Mouse (Mus musculus) adrenal gland, adult (tissue): ENCODE measurements around the gene Chid1.
"Not testable (repeated sequence)": the region's sequence is repeated elsewhere in the genome, so short reads cannot be mapped to it uniquely, and the experiment has no call there.

Experiments
- DNase-seq, 2 experiments: peaks; one replicate each; pipeline ENCODE4 v3.0.0; 2022 to 2023; ENCODE audit warnings: low spot score in 1 of 2; ENCODE audit not compliant: inconsistent age in 2 of 2

Chid1 gene

DNA sequence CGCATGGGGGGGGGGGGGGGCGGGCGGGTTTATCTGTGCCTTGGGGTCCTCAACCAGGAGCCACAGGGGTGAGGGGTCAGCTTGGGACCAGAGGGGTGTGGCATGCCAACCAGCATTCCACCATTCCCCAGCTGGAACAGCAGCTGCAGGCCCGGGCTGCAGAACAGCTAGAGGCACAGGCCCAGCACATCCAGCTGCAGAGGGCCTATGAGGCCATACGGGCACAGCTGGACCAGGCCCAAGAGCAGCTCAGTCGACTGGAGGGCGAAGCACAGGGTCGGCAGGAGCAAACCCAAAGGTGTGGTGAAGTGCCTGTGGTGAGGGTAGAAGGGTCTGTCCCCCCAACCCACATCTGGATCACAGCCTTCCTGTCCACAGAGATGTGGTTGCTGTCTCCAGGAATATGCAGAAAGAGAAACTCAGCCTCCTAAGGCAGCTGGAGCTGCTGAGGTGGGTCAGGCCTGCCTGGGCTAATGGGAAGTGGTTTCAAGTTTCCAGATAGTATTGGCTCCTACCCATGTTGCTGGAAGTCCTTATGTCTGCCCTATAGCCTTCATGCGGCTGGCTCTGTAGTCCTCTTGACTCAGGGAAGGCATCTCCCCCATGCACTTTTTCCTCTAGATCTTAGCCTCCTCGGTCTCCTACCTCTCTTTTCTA is 74.1 kb downstream of the Chid1 start:
- DNase-seq: peak; percentile 43 to 52

DNA sequence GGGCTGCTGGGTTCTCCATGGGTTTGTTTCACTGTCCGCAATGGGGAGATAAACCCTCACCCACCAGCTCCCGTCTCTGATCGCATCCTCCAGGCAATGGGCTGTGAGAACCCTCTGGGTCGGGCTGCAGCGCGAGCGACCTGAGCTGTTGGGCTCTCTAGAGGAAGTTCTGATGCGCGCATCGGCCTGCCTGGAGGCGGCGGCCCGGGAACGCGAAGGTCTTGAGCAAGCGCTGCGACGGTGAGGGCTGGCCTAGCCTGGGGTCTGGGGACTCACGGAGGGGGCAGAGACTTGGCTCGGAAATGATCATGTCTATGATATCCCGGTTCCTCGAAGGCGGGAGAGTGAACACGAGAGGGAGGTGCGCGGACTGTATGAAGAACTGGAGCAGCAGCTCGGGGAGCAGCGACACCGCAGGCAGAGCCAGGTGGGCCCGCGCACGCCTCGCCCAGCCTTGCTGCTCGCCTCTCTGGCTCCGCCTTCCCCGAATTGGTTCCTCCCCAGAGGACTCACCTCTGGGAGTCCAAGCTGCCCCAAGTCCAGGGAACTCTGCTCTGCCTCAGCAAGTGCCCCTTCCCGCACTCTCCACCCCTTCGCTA is 75.0 kb downstream of the Chid1 start:
- peak; percentile 44 to 62 for DNase-seq

DNA sequence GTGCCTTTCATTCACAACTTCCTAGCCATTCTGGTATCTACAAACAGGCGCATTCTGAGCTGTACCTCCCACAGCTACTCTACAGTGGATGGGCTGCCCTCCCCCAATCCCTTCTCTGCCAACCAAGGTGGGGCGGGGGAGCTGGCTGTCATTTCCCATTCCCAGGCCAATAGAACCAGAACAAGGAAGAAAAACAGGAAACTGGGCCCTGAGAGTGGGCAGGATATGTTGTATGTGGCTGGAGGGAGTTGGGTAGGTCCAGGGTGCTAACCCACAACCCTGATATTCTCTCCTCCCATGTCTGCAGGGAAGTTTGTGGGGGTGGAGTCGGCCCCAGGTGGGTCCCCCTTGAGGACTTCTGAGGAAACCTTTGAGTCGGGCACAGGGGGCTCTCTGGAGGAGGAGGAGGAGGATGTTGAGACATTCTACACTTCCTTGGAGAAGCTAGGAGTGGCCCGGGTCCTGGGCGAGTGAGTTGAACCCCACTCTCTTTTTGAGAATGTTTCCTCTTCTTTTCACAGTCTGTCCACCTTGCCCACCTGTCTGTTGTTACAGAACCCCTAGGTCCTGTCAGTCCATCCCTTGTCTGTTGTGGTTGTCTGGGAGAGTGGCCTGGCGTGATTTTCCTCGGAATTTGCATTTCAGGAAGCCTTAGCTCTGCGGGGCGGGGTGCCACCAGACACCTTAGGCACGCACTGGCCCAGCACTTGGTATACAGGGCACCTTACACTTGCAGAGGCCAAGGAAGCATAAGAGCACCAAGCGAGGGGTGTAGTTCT is 75.6 kb downstream of the Chid1 start:
- DNase-seq: peak; percentile 67 to 82

DNA sequence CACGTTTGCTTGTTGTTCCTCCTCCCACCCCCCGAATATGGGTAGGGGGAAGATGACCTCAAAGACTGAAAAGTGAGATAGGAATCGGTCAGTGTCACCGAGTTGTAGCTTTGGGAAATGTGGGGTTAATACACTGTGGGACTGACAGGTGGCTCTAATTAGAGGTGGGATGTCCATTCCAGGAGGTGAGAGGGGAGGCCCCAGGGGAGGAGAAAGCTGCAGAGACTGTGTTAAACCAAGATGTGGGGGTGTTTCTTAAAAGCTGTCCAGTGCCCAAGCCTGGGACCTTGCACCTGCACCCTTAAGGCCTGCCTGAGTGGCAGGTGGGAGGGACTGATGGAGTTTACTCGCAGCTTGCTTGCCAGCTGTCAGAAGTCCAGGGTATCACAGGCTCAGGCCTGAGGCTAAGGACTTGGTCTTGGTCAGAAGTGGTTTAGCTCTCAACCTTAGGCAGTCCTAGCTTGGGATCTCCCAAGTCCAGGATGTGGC is 77.3 kb downstream of the Chid1 start:
- DNase-seq: peak; percentile 20 to 66

DNA sequence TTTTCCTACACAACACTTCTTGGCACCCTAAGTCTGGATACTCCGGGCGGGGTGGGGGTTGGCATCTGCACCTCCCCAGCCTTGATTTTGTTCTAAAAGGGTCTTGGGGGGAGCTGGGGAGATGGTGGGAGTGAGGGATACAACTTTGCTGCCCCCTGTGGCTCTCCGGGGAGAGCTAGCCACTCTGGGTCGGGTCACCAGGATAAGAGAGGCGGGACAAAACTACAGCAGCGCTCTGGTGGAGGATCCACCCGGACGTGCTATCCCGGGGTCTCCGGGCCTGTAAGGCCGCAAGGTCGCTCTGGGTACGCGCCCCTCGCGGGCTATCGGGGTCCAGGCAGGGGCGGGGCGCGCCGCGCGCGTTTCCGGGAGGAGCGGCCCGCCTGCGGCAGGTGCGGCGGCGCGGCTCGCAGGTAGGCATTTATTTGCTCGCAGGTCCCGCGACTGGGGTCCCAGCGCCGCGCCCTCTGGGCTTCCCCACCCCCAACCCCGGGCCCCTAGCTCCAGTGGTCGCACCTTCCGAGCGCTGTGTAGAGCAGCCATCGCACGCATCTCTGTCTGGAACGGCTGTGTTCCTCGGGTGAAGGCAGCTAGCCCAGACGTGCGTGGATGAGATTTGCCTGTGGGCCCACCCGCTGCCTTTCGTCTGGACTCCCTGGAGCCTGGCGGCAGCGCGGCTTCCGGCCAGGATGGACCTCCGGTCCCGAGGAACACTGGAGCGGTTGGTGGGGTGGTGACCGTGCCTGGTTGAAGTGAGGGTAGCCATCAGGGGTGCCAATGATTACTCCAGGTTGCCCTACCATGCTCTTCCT is 77.9 kb downstream of the Chid1 start:
- peak; percentile 46 to 68 for DNase-seq

DNA sequence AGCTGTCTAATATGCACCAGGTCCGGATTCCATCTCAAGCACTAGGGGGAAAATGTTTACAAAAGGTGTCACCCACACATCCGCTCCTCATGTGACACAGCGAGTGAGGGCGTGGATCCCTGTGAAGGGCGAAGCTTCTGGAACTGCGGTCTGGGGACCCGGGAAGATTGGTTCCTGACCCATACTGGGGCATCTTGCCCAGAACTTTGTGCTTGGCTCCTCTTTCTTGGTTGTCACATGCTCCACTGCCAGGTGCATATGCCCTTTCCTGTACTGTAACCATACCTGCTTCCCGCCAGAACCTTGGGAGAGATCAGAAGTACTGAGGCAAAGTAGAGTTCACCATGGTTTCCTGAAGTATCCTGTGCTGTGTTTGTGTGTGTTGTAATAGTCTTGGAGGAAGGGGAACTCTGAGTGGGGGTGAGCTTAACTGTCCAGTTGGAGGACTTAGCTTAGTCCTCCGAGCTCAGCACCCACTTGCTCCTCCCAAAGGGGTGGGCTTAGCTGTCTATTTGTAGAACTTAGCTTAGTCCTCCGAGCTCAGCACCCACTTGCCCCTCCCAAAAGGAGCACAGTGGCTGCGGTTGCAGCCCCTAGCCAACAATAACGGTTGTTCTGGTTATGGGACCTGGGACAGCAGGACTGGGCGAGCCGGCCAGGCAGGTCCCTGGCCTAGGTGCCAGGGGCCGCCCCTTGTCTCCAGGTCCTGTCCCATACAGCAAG is 79.1 kb downstream of the Chid1 start, which contains the start of gene Cracr2b:
Cracr2b (plus strand) TSS at position 704 of the 723 bp plus-strand sequence.
- peak; percentile 32 to 65 for DNase-seq

DNA sequence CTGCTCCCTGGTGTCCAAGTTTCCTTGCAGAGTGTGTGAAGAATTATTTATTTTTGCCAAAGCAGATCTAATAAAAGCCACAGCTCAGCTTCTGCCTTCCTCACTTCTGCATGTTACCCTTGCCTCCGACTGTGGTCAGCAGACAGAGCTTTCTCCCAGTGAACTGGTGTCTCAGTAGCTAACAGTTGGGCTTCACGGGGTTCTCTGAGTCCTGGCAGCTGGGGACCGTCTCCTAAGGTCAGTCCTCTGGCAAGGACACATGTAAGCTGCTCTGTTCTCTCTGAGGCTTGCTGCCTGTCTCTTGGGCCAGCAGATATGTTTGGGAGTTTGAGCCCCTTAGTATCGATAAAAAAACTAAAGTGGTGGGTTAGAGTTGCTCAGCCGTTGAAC is 79.7 kb downstream of the Chid1 start:
- DNase-seq: peak in 1 of 2 experiments; percentile 20

DNA sequence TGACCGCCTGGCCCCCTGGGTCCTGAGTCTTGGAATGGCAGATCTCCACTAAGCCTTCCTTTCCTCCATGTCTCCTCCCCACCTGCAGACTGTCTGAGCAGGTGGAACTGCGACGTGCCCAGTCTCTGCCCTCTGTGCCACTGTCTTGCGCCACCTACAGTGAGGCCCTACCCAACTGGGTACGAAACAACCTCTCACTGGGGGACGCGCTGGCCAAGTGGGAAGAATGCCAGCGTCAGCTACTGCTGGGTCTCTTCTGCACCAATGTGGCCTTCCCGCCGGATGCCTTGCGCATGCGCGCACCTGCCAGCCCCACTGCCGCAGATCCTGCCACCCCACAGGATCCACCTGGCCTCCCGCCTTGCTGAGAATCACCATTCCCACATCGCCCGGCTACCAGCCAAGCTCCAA is 80.4 kb downstream of the Chid1 start:
- peak; percentile 49 to 70 for DNase-seq

DNA sequence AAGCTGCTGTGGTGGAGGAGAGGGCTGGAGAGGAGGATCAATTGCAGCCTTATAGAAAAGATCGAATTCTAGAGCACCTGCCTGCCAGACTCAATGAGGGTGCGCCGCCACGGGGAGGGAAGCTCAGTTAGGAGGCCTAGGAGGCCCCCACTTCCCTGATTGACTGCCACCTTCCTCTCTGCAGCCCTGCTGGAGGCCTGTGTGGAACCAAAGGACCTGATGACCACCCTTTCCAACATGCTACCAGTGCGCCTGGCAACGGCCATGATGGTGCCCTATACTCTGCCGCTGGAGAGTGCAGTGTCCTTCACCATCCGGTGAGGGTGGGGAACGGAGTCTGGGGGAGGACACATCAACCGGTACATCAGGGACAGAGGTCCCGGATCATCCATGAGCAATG is 81.0 kb downstream of the Chid1 start:
- DNase-seq: peak in 1 of 2 experiments; percentile 32

DNA sequence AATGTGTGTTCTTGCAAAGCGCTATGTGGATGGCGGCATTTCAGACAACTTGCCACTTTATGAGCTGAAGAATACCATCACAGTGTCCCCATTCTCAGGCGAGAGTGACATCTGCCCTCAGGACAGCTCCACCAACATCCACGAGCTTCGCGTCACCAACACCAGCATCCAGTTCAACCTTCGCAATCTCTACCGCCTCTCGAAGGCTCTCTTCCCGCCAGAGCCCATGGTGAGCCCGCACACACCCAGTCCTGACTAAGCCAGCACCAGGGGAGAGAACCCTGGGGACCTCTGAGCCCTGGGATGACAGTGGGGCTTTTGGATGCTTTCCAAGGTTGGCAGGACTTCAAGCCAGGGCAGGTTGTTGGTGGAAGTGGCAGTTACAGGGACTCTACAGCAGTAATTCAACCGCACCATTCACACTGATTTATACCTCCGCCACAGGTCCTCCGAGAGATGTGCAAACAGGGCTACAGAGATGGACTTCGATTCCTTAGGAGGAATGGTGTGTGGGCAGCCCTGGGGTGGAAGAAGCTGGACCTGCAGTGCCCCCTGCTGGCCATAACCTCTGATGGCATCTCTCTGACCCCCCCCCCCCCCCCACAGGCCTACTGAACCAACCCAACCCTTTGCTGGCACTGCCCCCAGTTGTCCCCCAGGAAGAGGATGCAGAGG is 81.5 kb downstream of the Chid1 start:
- DNase-seq: peak; percentile 67 to 85

DNA sequence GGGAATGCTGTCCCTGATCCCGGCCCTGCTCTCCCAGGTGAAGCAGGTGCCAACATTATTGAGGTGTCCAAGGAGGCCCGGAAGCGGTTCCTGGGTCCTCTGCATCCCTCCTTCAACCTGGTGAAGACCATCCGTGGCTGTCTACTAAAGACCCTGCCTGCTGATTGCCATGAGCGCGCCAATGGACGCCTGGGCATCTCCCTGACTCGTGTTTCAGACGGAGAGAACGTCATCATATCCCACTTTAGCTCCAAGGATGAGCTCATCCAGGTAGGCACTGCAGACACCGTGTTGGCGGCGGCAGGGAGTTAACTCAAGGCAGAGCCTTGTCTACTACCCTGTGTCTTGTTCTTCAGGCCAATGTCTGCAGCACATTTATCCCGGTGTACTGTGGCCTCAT is 82.4 kb downstream of the Chid1 start:
- no peak for DNase-seq

DNA sequence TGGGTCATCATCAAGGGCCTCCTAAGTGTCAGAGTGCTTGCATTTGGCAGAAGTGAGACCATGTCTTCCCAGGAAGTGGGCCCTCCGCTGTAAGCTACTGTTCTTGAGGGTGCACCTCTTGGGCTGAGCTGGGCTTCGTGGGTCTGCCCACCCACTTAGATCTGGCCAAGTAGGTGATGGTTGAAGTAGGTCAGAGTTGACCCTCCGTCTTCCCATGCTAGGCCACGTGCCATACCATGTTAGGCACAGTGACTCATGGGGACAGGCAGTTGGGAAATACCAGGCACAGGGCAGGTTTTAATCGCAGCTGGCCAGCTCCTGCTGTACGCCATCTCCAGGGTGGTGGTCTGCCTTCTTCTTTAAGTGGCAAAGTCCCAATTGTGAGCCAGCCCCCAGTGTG is 82.9 kb downstream of the Chid1 start:
- DNase-seq: peak; percentile 80 to 89

DNA sequence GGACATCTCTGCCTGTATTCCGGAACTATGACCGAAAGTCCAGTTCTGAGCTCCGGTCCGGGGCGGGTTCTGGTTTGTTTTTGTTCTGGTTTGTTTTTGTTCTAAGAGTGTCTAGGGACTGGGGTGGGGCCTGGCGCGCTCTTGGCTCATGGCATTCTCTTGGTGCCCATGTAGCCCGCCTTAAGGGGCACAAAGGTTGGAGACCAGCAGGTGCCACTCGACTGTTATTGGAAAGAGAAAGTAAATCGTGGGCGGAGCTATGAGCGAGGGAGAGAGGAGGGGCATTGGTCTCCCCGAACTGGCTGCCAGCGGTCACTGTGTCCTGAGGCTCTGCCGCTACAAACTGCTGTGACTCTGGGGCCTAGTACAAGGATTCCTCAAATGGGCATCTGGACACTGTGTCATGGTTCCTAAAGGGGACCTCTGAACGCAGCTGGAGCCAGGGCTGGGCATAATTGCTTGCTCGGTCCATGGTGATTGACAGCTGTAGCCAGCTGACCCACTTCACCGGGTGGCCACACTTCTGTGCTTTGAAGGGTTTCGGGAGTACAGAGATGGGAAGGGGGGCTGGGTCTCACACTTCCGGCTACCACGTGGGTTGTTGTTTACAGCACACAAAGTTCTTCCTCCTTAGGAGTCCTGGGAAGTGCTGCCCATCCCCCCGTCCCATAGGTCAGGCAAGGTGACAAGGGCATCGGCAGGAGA is 83.9 kb downstream of the Chid1 start:
- peak; percentile 87 to 95 for DNase-seq

DNA sequence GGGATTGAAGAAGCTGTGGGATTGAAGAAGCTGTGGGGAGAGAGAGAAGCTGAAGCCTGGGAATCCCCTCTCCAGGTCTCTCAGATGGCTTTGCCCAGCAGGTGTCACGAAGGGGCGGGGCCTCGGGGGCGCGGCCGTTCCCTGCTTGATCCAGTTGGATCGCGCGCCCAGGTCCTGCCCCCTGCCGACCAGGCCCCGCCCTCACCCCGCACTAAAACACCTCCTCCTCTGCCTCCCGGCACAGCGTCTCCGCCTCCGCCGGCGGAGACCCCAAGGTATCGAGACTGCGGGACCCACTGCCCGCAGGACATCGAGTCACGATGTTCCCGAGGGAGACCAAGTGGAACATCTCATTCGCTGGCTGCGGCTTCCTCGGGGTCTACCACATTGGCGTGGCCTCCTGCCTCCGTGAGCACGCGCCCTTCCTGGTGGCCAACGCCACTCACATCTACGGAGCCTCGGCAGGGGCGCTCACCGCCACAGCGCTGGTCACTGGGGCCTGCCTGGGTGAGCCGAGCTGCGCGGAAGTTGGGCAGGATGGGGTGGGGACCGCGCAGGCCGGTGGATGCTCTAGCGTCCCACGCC is 84.6 kb downstream of the Chid1 start, which contains the start of gene Pnpla2:
Pnpla2 (plus strand) TSS at position 232 of the 585 bp plus-strand sequence.
- peak; percentile 96 to 98 for DNase-seq

DNA sequence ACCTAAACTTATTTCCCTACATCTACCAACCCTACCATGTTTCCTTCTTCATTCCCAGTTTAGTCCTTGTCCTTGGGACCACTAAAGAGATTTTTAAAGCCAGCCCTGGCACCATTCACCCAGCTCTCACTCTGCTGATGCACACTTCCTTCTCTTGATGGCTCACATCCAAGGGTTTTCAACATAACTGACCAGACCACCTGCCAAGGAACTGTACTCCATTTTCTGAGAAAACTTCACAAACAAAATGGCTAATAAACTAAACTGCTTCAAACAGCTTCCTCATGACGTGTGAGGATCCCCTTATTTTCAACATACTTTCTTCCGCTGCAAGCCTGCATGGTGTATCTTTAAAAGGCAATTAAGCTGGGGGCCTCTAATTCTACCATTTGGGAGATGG is 86.0 kb downstream of the Chid1 start:
- peak in 1 of 2 experiments; percentile 64 for DNase-seq

DNA sequence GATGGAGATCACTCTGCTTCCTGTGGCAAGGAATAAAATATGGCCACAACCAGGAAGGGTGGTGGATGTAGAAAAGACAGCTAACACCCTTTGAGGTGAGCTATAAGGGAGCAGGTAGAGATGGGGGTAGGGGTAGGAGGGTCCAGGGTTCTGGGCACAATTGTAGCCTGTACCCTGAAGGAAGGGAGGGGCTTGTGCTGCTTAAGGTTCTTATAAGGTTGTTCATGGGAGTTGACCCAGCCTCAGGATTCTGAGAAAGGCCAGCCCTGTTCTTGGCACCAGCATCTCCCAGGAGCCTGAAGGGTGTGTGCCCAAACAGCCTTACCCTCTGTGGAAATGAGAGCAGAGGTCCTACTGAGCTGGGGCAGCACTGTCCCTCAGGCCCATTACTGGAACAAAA is 87.7 kb downstream of the Chid1 start:
- DNase-seq: peak in 1 of 2 experiments; percentile 65

DNA sequence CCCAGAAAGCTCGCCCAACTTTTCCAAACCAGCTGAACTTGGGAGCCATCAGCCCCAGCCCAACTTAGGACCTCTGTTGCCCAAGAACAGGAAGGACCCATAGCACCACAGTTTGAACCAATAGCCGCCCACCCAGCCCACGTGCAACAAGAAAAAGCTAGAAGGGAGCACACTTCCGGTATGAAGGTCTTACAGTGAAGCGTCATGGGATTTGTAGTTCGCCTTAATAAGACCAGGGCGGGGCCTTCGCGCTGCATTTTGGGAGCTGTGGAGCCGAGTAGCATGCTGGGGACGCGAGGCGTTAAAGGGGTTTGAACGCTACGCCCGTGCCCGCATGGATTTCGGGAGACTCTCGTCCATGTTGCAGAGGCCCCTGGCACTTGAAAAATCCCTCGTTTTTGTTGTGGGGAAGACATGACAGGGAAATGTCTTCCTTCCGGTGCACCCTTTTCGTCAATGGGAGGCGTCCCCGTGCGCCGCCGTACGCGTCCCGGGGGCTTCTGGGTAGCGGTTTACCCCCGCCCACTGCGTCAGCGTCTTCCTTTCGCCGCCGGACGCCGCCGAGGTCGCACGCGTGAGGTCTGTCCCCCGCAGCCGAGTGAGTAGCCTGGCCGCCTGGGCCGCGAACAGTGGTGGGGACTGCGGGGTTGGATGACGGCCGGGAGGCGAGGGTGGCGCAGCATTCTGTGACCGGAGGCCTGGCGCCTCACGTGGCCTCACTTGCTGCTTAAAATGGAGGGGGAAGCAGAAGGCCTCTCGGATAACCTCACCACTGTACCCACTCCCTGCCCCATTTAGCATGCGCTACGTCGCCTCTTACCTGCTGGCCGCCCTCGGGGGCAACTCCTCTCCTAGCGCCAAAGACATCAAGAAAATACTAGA is 92.3 kb downstream of the Chid1 start, which contains the start of gene Rplp2:
Rplp2 (plus strand) TSS at position 261 of the 882 bp plus-strand sequence.
- DNase-seq: peak; percentile 96 to 99

DNA sequence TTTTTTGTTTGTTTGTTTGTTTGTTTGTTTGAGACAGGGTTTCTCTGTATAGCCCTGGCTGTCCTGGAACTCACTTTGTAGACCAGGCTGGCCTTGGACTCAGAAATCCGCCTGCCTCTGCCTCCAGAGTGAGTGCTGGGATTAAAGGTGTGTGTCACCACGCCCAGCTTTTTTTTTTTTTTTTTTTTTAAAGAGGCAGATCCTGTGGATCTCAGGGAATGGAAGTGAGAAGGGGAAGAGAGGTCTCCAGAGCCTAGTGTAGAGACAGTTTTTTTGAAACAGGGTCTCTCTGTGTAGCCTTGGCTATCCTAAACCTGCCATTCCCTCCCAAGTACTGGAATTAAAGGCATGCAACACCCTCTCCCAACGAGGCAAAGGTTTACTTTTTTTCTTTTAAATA is 93.3 kb downstream of the Chid1 start:
- not testable (repeated sequence) for DNase-seq
